Mouse (Mus musculus) forebrain, embryonic 12.5 days (tissue): ENCODE measurements at regions not wholly inside any gene's neighbourhood (a gene's known extent, or its start where the extent isn't known, plus 50 kb on each side); places are given as distances from the start of the nearest gene placed in this dataset.

Source experiments
- ATAC-seq: fragments of 200-750 bp; cut with Nextera tagmentation; 2 replicates; pipeline ENCODE4 v1.8.0; 2017; ENCODE audit warnings: moderate TSS enrichment; ENCODE audit not compliant: low FRiP score
- H3K27ac ChIP-seq: fragments of 300-500 bp; sonication (generic); 2 replicates; pipeline ENCODE4 v1.5.1; 2016; ENCODE audit warnings: mild to moderate bottlenecking
- H3K27me3 ChIP-seq: fragments of 300-500 bp; sonication (generic); 2 replicates; pipeline ENCODE4 v1.6.1; 2016; ENCODE audit warnings: mild to moderate bottlenecking
- H3K36me3 ChIP-seq: fragments of 300-500 bp; sonication (generic); replicated peaks from 2 replicates; pipeline ENCODE4 v1.6.1; 2016; ENCODE audit warnings: mild to moderate bottlenecking
- H3K4me1 ChIP-seq: fragments of 300-500 bp; sonication (generic); 2 replicates; pipeline ENCODE4 v1.6.1; 2016
- H3K4me2 ChIP-seq: fragments of 300-500 bp; sonication (generic); 2 replicates; pipeline ENCODE4 v1.6.1; 2016; ENCODE audit warnings: mild to moderate bottlenecking, moderate library complexity
- H3K4me3 ChIP-seq: fragments of 300-500 bp; sonication (generic); replicated peaks from 2 replicates; pipeline ENCODE4 v1.5.1; 2016; ENCODE audit warnings: mild to moderate bottlenecking
- H3K9ac ChIP-seq: fragments of 300-500 bp; sonication (generic); 2 replicates; pipeline ENCODE4 v1.6.1; 2016; ENCODE audit warnings: mild to moderate bottlenecking
- H3K9me3 ChIP-seq: fragments of 300-500 bp; sonication (generic); 2 replicates; pipeline ENCODE4 v1.6.1; 2016
- WGBS: fragments of 180-500 bp; shearing (Covaris S2); methylation state at CpG from one replicate; pipeline ENCODE4 v1.1.7; 2016; 5-methylcytosine and 5-hydroxymethylcytosine counted together

DNA sequence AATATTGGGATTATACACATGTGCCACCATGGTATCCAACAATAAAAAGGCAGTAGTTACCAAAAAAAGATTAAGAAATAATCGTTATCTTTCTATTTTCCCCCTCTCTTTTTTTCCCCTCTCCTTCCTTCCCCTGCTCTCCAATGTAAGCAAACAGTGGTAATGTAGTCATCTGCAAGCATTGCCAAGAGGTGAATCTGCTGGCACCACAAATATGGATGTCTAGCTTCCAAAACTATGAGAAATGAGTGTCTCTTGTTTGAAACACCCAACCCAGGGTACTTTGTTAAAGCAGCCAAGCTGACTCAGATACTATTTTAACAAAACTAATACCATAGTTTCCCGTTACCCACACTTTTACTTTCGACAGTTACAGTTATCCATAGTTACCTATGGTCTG is 784.2 kb downstream of the Gsdmc2 start:
- Histone ChIP-seq H3K36me3 (no peaks in the 10 kb centered on the region), H3K27ac (no peak overlapping the region), H3K4me2 (no peak overlapping the region), H3K9ac (no peak overlapping the region), H3K4me3 (no peak overlapping the region), H3K4me1 (no peaks in the 10 kb centered on the region), H3K9me3 (no peaks in the 10 kb centered on the region), H3K27me3 (no peaks in the 10 kb centered on the region)
- WGBS: 93% methylated on average over 3 of the region's 3 CpGs
- ATAC-seq: no peak

DNA sequence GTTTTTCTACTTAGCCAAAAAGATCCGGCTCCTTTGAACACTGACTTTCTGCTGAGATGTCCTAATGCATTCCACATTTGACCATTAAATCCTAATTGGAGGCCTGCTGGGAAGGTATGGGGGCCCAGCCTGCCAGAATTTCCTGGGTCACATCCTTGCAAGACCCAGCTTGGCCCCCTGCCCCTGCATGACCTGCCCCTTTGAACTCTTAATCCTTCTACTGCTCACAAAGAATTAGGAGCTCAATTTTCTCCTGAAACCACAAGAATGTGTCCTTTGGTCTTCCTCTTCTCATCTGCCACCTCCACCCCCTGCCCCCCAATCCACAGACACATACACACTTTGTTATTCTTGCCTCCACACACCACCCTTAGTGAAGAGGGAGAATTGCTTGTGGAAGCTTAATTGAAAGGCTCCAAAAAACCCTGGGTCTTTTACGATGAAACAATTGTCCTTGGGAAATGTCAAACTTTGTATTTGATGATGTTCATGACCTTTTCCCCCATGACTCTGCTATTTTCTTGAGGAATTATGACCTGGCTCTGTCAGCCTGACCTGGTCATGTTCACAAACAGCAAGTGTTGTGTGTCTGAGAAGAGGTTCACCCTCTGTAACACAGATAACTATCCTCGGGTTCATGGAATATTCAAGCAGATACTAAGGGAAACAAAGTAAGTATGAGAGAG is 792.3 kb downstream of the Gsdmc2 start:
- Histone ChIP-seq H3K9me3 (no peaks in the 10 kb centered on the region), H3K4me2 (no peak overlapping the region), H3K27ac (no peak overlapping the region), H3K9ac (no peak overlapping the region), H3K4me1 (0 out of 2 replicates have a peak, but pooled peaks cover 7% of the 10 kb centered on the region), H3K27me3 (no peaks in the 10 kb centered on the region), H3K36me3 (no peaks in the 10 kb centered on the region), H3K4me3 (no peak overlapping the region)
- ATAC-seq: no peak
- WGBS: 3% methylated on average over 3 of the region's 3 CpGs

DNA sequence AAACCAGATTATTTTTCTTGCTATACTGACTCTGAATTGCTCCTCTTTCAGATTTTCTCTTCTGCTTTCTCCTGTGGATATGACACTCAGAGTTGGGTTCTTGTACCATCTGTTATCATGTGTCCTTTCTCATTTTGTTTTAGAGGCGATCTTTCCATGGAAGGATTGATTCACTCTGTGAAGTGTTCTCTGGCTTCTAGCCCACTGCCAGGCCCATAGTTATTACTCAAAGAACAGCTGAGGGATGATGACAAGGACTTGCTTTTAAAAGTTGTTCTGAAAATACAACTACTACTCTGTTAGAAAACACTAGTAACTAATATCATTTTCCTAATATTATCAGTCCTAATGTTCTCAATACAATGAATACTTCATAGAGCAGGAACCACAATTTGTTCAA is 794.9 kb downstream of the Gsdmc2 start:
- no peak for ATAC-seq
- 81% methylated on average over 1 of the region's 1 CpGs for WGBS

DNA sequence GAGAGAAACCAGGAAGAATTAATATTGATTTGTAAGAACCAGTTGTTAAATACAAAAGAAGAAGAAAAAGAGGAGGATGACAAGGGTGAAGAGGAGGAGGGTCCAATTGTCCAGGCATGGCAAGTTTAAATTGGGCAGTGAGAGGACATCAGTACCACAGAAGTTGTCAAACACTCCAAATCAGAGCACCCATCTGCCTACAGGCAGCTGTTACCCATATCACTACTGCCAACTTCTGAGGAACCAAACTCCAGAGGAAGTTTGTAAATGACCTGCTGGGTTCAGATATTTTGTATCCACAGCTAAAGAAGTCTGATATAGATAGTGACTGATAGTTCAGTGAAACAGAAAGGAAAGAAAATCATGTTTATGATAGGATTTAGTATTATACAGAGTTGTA is 802.6 kb downstream of the Gsdmc2 start:
- H3K4me1 ChIP-seq: no peaks in the 10 kb centered on the region

More for the DNA sequence above, 794.9 kb downstream of the Gsdmc2 start:
- H3K4me2 ChIP-seq: no peak overlapping the region
- H3K4me3 ChIP-seq: no peak overlapping the region
- H3K36me3 ChIP-seq: no peaks in the 10 kb centered on the region
- no peaks in the 10 kb centered on the region for H3K9me3 ChIP-seq
- 0 out of 2 replicates have a peak, but pooled peaks cover 7% of the 10 kb centered on the region for H3K4me1 ChIP-seq
- H3K9ac ChIP-seq: no peak overlapping the region
- H3K27me3 ChIP-seq: no peaks in the 10 kb centered on the region
- H3K27ac ChIP-seq: no peak overlapping the region

DNA sequence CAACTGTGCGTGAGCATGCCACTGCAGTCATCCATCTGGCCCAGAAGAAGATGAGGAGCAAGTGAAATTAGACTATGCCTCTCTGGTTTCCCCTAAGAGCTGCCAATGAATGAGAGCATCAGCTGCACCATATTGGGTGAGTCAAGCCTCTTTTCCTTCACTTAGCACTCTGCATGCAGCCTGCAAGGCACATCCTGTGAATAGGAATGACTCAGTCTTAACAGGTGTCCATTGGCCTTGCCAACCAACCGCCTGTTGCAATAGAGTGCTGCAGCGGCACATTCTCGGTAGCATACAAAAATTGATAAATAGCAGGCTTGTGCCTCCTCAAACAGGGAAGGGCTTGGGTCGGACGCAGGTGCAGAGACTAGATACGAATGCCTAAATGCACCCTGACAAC is 808.7 kb downstream of the Gsdmc2 start:
- Histone ChIP-seq H3K4me2 (no peak overlapping the region), H3K36me3 (no peaks in the 10 kb centered on the region), H3K9me3 (no peaks in the 10 kb centered on the region), H3K27ac (no peak overlapping the region), H3K4me3 (no peak overlapping the region), H3K27me3 (no peaks in the 10 kb centered on the region), H3K9ac (no peak overlapping the region), H3K4me1 (no peaks in the 10 kb centered on the region)
- ATAC-seq: no peak
- 89% methylated on average over 7 of the region's 7 CpGs for WGBS

More for the DNA sequence above, 802.6 kb downstream of the Gsdmc2 start:
- Histone ChIP-seq H3K27me3 (no peaks in the 10 kb centered on the region), H3K27ac (no peak overlapping the region), H3K4me3 (no peak overlapping the region), H3K9me3 (no peaks in the 10 kb centered on the region), H3K4me2 (no peak overlapping the region), H3K9ac (no peak overlapping the region), H3K36me3 (no peaks in the 10 kb centered on the region)
- no peak for ATAC-seq

DNA sequence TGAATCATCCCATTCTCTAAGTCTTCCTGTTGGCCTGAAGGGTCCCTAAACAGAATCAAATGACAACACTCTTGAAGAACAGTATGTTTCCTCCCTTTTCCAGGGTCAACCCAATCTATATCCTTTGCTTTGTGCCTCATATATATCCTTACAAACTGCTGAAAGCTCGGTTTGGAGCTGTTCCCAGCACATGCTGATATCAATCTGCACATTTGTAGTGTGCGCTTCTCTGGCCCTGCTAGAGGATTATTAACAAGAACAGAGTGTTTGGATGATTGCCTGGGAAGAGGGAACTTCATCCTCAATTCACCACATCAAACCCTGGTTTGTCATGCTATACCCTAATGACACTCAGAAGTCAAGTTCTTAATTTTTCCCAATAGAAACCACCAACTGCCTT is 824.2 kb downstream of the Gsdmc2 start:
- Histone ChIP-seq H3K9ac (no peak overlapping the region), H3K27me3 (no peaks in the 10 kb centered on the region), H3K4me3 (no peak overlapping the region), H3K4me1 (no peaks in the 10 kb centered on the region), H3K9me3 (no peaks in the 10 kb centered on the region), H3K4me2 (no peak overlapping the region), H3K27ac (no peak overlapping the region), H3K36me3 (no peaks in the 10 kb centered on the region)
- ATAC-seq: no peak
- 81% methylated on average over 2 of the region's 2 CpGs for WGBS

DNA sequence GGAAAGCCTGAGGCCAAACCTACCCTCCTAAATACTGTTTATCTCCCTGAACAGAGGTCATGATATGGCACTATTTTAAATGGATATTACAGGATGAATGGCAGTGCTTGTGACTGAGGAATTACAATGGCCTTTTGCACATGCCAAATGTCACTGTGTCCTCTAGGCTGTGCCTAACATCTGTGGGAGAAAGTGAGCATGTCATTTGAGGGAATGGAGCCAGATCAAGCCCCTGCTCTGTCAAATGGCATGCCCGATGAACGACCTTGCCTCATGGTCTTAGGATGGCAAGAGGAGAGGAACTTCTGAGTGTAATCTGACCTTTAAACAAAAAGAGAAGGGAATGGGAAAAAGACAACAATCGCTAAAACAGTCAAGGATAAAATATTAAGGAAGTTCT is 827.0 kb downstream of the Gsdmc2 start:
- Histone ChIP-seq H3K4me3 (no peak overlapping the region), H3K9ac (no peak overlapping the region), H3K4me1 (no peaks in the 10 kb centered on the region), H3K36me3 (no peaks in the 10 kb centered on the region), H3K4me2 (no peak overlapping the region), H3K27ac (no peak overlapping the region), H3K9me3 (no peaks in the 10 kb centered on the region), H3K27me3 (no peaks in the 10 kb centered on the region)
- 85% methylated on average over 3 of the region's 3 CpGs for WGBS
- ATAC-seq: no peak

DNA sequence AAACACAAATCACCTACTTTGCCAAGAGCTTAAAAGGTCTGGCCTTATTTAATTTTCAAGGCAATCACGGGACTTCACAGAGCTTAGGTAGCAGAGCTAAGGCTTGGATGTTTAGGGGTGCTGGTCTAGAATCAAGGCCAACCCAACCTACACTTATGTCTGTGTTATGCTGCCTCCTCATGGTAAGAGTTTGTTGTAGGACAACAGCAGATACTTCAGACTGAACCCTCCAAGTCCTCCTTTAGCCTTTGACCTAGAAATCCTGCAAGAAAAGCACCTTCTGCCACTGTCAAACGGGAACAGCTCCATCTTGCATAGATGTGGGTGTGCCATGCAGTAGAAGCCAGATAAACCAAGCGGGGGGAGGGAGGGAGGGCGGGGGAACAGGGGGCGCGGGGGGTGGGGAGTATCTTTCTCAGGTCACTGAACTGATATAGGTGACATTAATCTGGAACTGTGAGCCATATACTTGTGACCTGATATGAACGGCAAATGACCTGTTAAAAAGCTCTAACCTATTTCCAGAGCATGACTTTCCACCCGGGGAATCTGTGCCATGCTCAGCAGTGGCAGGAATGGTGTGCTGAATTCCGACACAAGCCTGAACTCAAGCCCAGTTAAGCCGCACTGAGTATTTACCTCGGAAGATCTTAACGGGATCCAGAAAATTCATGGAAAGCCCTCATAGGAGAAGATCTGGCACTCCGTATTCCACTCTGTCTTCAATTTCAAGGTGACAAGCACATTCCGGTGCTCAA is 838.3 kb downstream of the Gsdmc2 start:
- ATAC-seq: no peak
- WGBS: 88% methylated on average over 14 of the region's 14 CpGs

DNA sequence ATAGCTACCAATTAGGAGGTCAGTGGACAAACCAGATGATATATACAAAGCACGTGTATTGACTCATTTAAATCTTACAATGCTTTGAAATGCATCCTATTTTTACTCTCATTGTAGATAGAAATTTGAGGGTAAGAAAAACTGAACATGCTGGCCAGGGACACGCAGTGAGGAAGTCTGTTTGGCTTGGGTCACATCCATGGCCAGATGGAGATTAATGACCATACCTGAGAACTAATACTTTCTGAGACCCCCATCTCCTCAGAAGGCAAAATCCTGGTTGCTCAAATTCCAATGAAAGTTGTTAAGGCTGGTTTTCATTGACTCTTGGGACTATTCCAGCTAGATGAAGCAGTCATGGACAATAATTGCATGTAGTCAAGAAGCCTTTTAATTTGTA is 850.3 kb downstream of the Gsdmc2 start:
- Histone ChIP-seq H3K27me3 (no peaks in the 10 kb centered on the region), H3K9ac (no peak overlapping the region), H3K4me1 (no peaks in the 10 kb centered on the region), H3K36me3 (no peaks in the 10 kb centered on the region), H3K4me2 (no peak overlapping the region), H3K27ac (no peak overlapping the region), H3K9me3 (no peaks in the 10 kb centered on the region), H3K4me3 (no peak overlapping the region)
- 90% methylated on average over 2 of the region's 2 CpGs for WGBS
- ATAC-seq: no peak

More for the DNA sequence above, 838.3 kb downstream of the Gsdmc2 start:
- Histone ChIP-seq H3K4me3 (no peak overlapping the region), H3K4me2 (no peak overlapping the region), H3K9me3 (no peaks in the 10 kb centered on the region), H3K4me1 (no peaks in the 10 kb centered on the region), H3K27me3 (no peaks in the 10 kb centered on the region), H3K36me3 (no peaks in the 10 kb centered on the region), H3K9ac (no peak overlapping the region), H3K27ac (no peak overlapping the region)

DNA sequence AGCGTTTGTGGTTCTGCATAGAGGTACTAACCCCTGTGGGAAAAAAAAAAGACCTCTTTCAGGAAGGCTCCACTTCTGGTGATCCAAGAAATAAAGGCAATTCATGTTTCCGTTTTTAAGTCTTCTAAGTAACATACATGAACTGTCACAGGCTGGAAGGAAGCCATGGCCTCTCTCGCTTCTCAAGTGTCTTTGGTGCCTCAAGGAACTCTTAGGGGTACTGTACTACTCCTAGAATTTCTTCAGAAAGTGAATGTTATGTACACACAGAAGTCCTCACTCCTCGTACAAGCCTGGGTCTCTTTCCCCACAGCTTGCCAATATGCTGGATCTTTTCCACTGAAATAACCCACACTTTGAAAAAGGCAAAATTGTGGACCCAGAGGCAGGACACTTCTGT is 858.1 kb downstream of the Gsdmc2 start:
- 81% methylated on average over 4 of the region's 4 CpGs for WGBS
- Histone ChIP-seq H3K27me3 (no peaks in the 10 kb centered on the region), H3K4me2 (no peak overlapping the region), H3K36me3 (no peaks in the 10 kb centered on the region), H3K4me3 (no peak overlapping the region), H3K9me3 (no peaks in the 10 kb centered on the region), H3K4me1 (no peaks in the 10 kb centered on the region), H3K9ac (no peak overlapping the region), H3K27ac (no peak overlapping the region)
- no peak for ATAC-seq

DNA sequence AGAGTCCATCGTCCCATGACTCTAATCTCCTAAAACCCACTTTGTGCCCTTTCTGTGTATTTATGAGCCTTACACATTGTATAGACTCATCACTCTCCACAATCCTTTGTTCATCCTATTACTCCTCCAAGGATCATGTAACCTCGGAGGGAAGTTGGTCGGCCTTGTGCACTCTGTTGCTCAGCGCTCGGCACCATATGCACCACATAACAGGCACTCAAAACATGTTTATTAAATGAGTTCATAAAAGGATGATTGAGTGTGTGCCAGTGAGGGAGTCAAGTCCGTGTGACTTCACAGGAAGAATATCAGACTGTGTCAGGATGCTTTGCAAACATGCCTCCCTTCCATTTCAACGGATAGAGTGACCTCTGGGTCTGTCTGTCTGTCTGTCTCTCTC is 858.8 kb downstream of the Gsdmc2 start:
- Histone ChIP-seq H3K9me3 (no peaks in the 10 kb centered on the region), H3K4me3 (no peak overlapping the region), H3K4me2 (no peak overlapping the region), H3K9ac (no peak overlapping the region), H3K4me1 (no peaks in the 10 kb centered on the region), H3K27ac (no peak overlapping the region), H3K27me3 (no peaks in the 10 kb centered on the region), H3K36me3 (no peaks in the 10 kb centered on the region)
- no peak for ATAC-seq
- WGBS: 85% methylated on average over 7 of the region's 7 CpGs

DNA sequence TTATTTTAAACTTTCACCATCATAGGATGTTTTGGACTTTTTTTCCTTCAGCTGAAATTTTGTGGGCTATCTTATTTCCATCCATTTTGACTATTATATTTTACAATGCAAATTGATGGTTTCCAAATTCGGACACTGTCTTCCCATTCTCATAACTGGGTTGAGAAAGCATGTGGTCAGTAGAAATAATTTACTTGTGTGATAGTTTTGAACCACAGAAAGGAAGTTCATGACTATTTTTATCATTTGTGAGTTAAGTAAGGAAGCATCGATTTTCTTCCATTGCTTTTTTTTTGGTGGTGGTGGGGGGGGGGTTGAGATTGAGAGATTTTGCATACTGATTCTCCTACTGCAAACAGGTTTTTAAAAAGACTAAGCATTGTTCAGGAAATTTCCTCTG is 874.4 kb downstream of the Gsdmc2 start:
- Histone ChIP-seq H3K4me1 (no peaks in the 10 kb centered on the region), H3K9me3 (no peaks in the 10 kb centered on the region), H3K4me2 (no peak overlapping the region), H3K36me3 (no peaks in the 10 kb centered on the region), H3K27me3 (no peaks in the 10 kb centered on the region), H3K4me3 (no peak overlapping the region), H3K9ac (no peak overlapping the region), H3K27ac (no peak overlapping the region)
- ATAC-seq: no peak
- 82% methylated on average over 2 of the region's 2 CpGs for WGBS

DNA sequence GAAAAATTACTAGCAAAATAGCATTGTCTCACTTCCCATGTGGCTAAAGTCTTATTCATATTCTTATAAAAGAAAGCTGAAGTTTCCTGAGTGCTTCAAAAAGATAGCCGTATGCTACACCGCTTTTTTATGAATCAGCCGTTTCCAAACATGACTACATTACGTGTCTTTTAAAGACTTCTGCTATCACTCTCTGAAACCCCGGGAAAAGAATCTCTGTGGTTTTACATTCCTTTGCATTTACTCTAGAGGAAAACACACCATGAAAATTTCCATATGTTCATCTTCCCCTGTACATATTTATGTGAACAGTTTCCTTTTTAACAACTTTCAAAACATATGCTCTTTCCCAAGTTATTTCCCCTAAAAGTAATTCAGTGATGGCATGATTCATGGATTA is 882.3 kb downstream of the Gsdmc2 start:
- no peaks in the 10 kb centered on the region for H3K27me3 ChIP-seq
- no peak overlapping the region for H3K4me3 ChIP-seq
- H3K4me2 ChIP-seq: no peak overlapping the region
- no peak for ATAC-seq
- no peaks in the 10 kb centered on the region for H3K4me1 ChIP-seq
- no peak overlapping the region for H3K27ac ChIP-seq
- H3K36me3 ChIP-seq: no peaks in the 10 kb centered on the region
- no peaks in the 10 kb centered on the region for H3K9me3 ChIP-seq
- H3K9ac ChIP-seq: no peak overlapping the region
- WGBS: 90% methylated on average over 5 of the region's 5 CpGs
